Mouse (Mus musculus) ES-E14 (cell line): ENCODE measurements around the gene Cend1.

ENCODE experiments used
- CHD2 ChIP-seq: IDR thresholded peaks from 2 replicates; pipeline ENCODE4 v1.6.1; 2014; ENCODE audit warnings: mild to moderate bottlenecking, low read depth, low read length, inconsistent platforms
- HCFC1 ChIP-seq: IDR thresholded peaks from 2 replicates; pipeline ENCODE4 v1.6.1; 2012; ENCODE audit warnings: low read length, inconsistent platforms, borderline replicate concordance; ENCODE audit not compliant: insufficient read depth
- ZNF384 ChIP-seq: IDR thresholded peaks from 2 replicates; pipeline ENCODE4 v1.6.1; 2012; ENCODE audit warnings: low read depth, low read length, inconsistent platforms

GRCm38 (mm10) chr7:141442199-141442598, 12.9 kb upstream of the Cend1 start:
- TF ChIP-seq HCFC1 (no peak), CHD2 (no peak), ZNF384 (no peak)
